Mouse (Mus musculus) left cerebral cortex, adult 2 months (tissue): ENCODE data around the gene Thada. TPM values are rescaled to one million over a fixed set of nuclear protein-coding genes. Genes with fewer than 3 reads are reported as not detected.
A peak's percentile ranks its signal among the peaks of the same experiment; 100 is the strongest.

Experiments
- DNase-seq, 2 experiments: peaks; one replicate each; pipeline ENCODE4 v3.0.0; 2021 to 2022; ENCODE audit warnings: low spot score in 2 of 2, mixed read lengths in 1 of 2; ENCODE audit errors: extremely low spot score in 1 of 2
- H3K27ac ChIP-seq: fragments of 200-600 bp; 2 replicates; pipeline ENCODE4 v1.8.1; 2022
- H3K4me3 ChIP-seq: fragments of 200-600 bp; 2 replicates; pipeline ENCODE4 v1.8.1; 2022
- CTCF ChIP-seq: fragments of 200-600 bp; IDR thresholded peaks from 2 replicates; pipeline ENCODE4 v1.8.1; 2022; ENCODE audit warnings: antibody characterized with exemption, mild to moderate bottlenecking, moderate library complexity
- intact Hi-C: fragments of 180-260 bp; cut with DNase I; formaldehyde crosslinking; loops from one replicate; pipeline ENCODE4 v1.15.1; 2025
- total RNA-seq, 2 experiments: library from RNA; stranded (reverse); gene quantifications; 2 replicates each; pipeline ENCODE4 v1.2.3; 2021

Gene Thada
- total RNA-seq, 2 experiments from 2014 or later = 13.8 to 15.9 TPM

- Histone ChIP-seq H3K27ac (no peak overlapping the region), H3K4me3 (no peak overlapping the region)
- intact Hi-C loops = no loop called here
- no peak for DNase-seq
- TF ChIP-seq CTCF = no peak
These were observed 205.8 kb downstream of the Thada start for GRCm38 (mm10) chr17:84260226-84260625.

DNA sequence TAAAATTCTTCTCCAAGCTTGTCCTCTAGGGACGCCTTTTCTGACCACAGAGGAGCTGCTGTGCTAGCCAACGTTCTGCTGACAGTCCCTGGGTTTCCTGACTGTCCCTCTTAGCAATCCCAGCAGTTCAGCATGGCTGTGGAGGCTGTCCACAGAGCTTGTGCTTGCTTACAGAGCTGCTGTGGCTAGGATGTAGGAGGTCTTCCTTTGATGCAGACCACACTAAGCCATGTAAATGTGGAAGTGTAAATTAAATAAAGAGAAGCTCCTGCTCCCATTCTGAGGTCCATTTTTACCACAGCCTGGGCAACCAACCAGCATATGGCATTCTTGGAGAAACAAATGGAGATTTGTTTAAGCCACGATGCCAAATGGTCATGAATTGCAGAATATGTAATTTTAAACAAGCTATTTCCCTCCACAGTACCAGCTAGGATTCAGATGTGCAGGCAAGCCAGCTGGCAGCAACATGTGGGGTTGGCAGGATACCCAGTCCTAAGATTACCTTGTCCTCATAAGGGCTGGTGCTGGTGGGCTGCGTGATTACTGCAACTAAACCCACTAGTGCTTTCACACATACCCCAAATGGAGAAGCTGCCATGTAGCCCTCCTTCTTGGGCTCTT lies 207.3 kb downstream of the Thada start:
- Histone ChIP-seq H3K4me3 (no peak overlapping the region), H3K27ac (peak overlapping the region; percentile 70)
- no peak; the same call in none of the 2 replicates for TF ChIP-seq CTCF
- intact Hi-C loops = loop anchor here (1.0 kb wide), 1 partner anchor 63 kb away; no protein-coding TSS in a partner anchor
- peak in 1 of 2 experiments; percentile 54 for DNase-seq

- no peak for DNase-seq
- intact Hi-C loops = loop anchor here (1.0 kb wide), 1 partner anchor 63 kb away; no protein-coding TSS in a partner anchor
- Histone ChIP-seq H3K27ac (peak overlapping the region; percentile 70), H3K4me3 (no peak overlapping the region)
- no peak for TF ChIP-seq CTCF
These were observed 208.0 kb downstream of the Thada start for GRCm38 (mm10) chr17:84257927-84258532.

DNA sequence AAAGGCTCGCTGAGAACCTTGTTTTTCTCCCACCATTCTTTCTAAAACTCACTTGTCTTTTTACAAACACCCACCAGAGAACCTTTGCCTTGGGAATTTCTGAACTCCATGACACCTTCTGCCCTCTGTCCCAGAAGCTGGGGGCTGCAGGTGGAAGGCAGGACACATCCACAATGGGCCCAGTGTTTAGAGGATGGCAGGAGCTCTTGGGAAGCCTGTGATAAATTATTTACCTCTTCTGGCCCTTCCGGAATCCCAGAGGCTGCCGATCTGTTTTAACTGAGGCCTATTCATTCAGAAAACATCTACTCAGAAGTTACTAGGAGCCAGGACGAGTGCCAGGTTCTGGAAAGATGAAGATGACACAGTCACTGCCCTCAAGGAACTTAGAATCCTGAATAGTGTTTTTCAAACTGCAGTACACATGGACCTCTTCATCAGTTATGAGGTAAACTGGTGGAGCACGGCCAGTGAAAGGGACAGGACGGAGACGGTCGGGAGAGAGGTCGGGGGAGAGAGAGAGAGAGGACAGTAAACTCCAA lies 209.7 kb downstream of the Thada start:
- no peak overlapping the region for H3K4me3 ChIP-seq
- TF ChIP-seq CTCF = no peak
- intact Hi-C loops = no loop called here
- no peak for DNase-seq
- no peak overlapping the region for H3K27ac ChIP-seq

- no peak for TF ChIP-seq CTCF
- H3K4me3 ChIP-seq = no peak overlapping the region
- H3K27ac ChIP-seq = no peak overlapping the region
- intact Hi-C loops = no loop called here
- DNase-seq = no peak
These were observed 210.2 kb downstream of the Thada start for GRCm38 (mm10) chr17:84255841-84256240.

- intact Hi-C loops = no loop called here
- TF ChIP-seq CTCF = no peak
- Histone ChIP-seq H3K4me3 (no peak overlapping the region), H3K27ac (no peak overlapping the region)
- no peak for DNase-seq
These were observed 214.6 kb downstream of the Thada start for GRCm38 (mm10) chr17:84251426-84251825.

DNA sequence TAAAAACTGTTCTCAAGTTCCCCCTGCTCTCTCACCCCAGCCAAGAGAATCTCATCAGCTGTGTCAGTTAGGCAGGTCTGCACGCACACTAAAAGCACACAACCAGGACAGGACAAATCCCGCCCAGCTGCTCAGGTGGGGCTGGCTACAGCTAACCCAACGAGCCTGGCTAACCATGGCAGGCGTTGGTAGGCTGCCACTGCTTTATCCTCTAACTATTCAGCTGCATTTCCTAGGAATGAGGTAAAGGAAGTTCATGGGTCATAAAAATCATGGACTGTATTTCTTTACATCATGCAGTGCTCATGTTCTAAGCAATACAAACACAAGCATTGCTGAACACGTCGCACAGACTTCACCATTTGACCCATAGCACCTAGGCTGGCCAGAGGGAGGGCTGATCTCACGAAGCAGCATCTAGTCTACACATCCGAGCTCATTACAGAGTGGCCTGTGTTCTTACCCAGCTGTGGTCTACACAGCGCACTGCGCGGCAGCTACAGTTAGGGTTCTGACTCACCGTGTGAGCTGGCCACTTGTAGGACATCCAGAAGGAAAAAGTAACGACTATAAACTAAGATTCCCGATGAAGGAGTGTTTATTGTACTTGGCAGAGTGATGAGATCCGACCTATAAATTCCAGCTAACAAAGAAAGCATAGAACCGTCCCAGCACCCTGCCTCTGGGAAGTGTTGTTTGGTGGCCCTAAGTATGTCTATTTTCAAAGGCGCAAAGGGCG lies 221.7 kb downstream of the Thada start:
- Histone ChIP-seq H3K4me3 (no peak overlapping the region), H3K27ac (no peak overlapping the region)
- no peak for TF ChIP-seq CTCF
- no peak for DNase-seq
- intact Hi-C loops = no loop called here

DNA sequence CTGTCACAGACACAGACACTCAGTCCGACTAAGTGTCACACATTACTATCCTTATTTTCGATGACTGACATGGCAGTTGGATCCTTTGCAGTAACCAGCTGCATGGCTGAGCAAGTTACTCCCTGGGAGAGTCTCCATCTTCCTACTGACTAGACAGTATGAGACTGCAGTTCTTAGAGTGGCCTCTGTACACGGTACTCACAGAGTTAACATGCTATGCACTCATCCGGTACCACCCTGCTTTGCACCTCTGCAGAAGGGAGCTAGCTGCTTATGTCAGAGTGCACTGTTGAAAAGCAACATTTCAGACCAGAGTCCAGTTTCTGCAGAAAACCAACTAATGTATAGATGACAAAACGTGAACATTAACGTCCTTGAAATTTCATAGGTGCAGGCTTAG lies 222.2 kb downstream of the Thada start:
- H3K4me3 ChIP-seq = no peak overlapping the region
- no peak overlapping the region for H3K27ac ChIP-seq
- intact Hi-C loops = no loop called here
- no peak for DNase-seq
- no peak for TF ChIP-seq CTCF

DNA sequence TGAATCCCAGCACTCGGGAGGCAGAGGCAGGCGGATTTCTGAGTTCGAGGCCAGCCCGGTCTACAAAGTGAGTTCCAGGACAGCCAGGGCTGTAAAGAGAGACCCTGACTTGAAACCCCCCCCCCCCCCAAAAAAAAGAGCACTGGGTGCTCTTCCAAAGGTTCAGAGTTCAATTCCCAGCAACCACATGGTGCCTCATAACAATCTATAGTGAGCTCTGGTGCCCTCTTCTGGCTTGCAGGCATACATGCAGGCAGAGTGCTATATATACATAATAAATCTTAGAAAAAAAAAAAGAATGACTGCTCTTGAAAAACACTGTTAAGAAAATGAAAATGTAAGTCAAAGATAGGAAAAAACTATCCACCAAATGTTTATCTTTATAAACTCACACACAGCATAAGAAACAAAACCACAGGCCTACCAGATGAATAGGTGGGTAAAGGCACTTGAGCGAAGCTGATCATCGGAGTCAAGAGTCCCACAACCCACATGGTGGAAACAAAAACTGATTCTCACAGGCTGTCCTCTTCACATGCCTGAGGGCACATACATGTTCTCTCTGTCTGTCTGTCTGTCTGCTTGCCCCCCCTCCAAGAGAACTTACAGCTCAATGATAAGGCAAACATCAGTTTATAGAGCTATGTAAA lies 224.6 kb downstream of the Thada start:
- no peak overlapping the region for H3K4me3 ChIP-seq
- intact Hi-C loops = no loop called here
- TF ChIP-seq CTCF = peak; percentile 22
- H3K27ac ChIP-seq = no peak overlapping the region
- DNase-seq = no peak

DNA sequence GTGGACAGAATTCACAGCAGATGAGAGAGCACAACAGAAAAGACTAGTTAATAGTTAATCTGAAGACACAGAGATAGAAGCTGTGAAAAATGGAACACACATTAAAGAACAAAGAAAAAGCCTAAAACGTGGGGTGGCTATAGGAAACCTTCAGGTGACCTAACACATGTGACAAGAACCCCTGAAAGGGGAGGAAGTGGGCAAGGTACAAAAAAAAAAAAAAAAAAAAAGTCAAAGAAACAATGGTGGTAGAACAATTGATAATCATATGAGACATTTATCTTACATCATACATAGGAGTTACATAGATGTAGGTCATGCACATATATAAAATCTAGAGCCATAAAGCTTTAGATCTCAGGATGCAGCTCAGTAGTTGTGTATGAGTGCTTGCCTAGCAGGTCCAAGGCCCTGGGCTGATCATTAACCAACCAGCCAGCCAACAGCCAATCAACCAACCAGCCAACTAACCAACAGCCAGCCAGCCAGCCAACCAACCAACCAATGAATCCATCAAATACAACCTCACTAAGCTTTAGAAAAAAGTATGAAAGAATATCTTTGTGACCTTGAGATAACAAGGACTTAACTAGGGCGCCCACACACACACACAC lies 226.2 kb downstream of the Thada start:
- Histone ChIP-seq H3K4me3 (no peak overlapping the region), H3K27ac (no peak overlapping the region)
- DNase-seq = no peak
- no peak for TF ChIP-seq CTCF
- intact Hi-C loops = no loop called here

DNA sequence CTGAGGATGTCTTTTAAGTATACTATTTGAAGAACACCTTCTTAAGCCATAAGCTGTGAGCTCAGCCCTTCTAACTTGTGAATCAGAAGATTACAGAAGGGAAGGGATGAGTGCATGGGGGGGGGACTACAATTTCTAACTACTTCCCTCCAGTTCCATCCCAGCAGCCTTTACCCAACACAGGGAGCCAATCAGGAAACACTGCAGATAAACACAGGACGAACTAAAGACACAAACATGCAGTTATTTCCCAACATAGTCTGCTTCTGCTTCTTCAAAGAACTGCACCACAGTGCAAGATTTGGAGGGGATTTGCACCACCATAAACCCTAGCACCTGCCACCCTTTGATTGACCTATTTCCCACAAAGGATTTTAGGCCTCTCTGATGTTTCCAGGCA lies 227.8 kb downstream of the Thada start:
- no peak for DNase-seq
- intact Hi-C loops = no loop called here
- no peak overlapping the region for H3K27ac ChIP-seq
- TF ChIP-seq CTCF = no peak
- H3K4me3 ChIP-seq = no peak overlapping the region
